Mouse (Mus musculus): ENCODE results near the gene Trpt1.

GRCm38 (mm10) chr19:6999360-7000063 lies 3.6 kb downstream of the Trpt1 start:
- TF ChIP-seq CTCF (IDR thresholded peaks at IDR 0.05; ENCODE audit: low read depth) (no peak), EP300 (IDR thresholded peaks at IDR 0.05; ENCODE audit: low read depth) (no peak)

Data from heart, postnatal 0 days (tissue).